Mouse (Mus musculus) megakaryocyte, embryonic 14.5 days (primary cell): ENCODE measurements around the gene Btaf1.

ENCODE experiments used
- FLI1 ChIP-seq: IDR thresholded peaks from 2 replicates; pipeline ENCODE4 v1.6.1; 2012; ENCODE audit warnings: low read length, inconsistent platforms, mixed read lengths
- GATA1 ChIP-seq: IDR thresholded peaks from 3 replicates; pipeline ENCODE4 v1.6.1; 2012; ENCODE audit warnings: mixed read lengths, low read length, inconsistent platforms, borderline replicate concordance

DNA sequence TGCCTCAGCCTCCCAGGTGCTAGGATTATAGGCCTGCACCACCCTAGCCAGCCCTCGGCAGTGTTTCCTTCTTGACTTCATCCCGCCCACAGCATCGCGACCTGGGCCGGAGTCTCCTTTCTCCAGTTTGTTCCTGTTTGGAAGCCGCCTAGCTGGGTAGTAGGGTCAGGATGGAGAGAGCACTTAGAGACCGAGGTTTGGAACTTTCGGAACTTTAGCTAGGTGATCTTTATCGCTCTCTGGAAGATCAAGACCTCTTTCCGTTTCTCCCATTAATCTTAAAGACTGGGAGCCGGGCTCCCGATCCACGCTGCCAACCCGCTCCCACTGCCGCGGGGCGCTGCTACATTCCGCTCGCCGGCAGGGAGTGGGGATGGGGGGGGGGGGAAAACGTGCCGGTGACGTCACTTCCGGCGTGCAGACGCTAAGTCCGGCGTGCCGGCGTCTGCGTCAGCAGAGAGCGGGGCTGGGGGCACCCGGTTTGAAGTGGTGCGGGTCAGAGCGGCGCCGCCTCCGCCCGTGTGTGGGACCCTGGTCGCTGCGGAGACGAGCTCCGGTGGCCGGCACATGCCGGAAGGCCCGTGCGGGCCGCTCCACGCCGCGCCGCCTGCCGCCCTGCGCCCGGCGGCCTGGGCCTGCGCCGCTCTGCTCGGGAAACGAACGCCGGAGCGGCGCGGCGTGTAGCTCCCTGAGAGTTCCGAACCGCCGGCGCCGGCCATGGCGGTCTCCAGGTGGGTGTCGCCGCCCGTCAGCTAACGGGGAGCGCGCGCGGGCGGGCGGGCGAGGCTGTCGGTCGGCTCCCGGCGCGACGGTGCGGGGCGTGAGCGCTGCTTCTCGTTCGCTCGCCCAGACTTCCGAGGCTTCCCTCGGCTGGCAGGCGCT, at the start of gene Btaf1:
- TF ChIP-seq FLI1 (0 out of 2 replicates have a peak, but pooled peaks have one; percentile 55), GATA1 (no peak)
